Mouse (Mus musculus) small intestine, adult 2 months (tissue): Measurements from ENCODE around the gene Syndig1.

ENCODE experiments used
- CTCF ChIP-seq: fragments of 200-500 bp; IDR thresholded peaks from 2 replicates; pipeline ENCODE4 v1.5.1; 2012; ENCODE audit warnings: low read depth, mild to moderate bottlenecking, control low read depth, inconsistent platforms, low read length, moderate library complexity, mixed read lengths; ENCODE audit not compliant: insufficient replicate concordance, insufficient read length; ENCODE audit errors: extremely low read depth
- POLR2A ChIP-seq: fragments of 200-500 bp; IDR thresholded peaks from 2 replicates; pipeline ENCODE4 v1.6.1; 2012; ENCODE audit warnings: low read depth, mild to moderate bottlenecking, control low read depth, inconsistent platforms, low read length, moderate library complexity

DNA sequence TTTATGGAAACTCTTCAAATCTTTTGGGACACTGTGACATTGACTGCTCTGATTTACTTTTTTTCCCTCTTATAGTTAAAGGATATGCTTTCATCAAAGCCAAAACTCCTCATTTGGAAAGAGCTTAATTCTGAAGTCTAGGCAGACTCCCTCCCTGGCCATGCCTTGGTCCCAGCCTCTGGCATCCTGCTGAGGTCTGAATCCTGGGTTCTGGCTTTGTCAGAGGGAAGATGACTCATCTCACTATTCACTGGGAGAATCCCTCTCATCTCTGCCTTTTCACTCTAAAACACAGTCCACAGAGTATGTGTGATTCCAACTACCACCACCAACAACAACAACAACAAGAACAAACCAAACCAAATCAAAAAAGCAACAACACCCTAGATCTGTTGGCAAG, 58.6 kb downstream of the Syndig1 start:
- TF ChIP-seq CTCF (no peak), POLR2A (no peak)
